Mouse (Mus musculus): ENCODE measurements at regions not wholly inside any gene's neighbourhood (a gene's known extent, or its start where the extent isn't known, plus 50 kb on each side); places are given as distances from the start of the nearest gene placed in this dataset.

- intact Hi-C loops (cut with DNase I), result no loop called here
- no peak for DNase-seq (ENCODE audit: extremely low spot score in 1 of 2, low spot score in 2 of 2)
- no peak for TF ChIP-seq CTCF (IDR thresholded peaks at IDR 0.05)
- H3K27ac ChIP-seq, result no peak overlapping the region
- H3K4me3 ChIP-seq, result no peak overlapping the region
Observed at GRCm38 (mm10) chr3:19425322-19425721, 203.2 kb downstream of the 1700064H15Rik start.

- DNase-seq (ENCODE audit: extremely low spot score in 1 of 2, low spot score in 2 of 2), result no peak
- Histone ChIP-seq H3K27ac (no peak overlapping the region), H3K4me3 (no peak overlapping the region)
- TF ChIP-seq CTCF (IDR thresholded peaks at IDR 0.05), result no peak
- intact Hi-C loops (cut with DNase I), result no loop called here
Observed at GRCm38 (mm10) chr3:19424384-19424783, 204.1 kb downstream of the 1700064H15Rik start.

DNA sequence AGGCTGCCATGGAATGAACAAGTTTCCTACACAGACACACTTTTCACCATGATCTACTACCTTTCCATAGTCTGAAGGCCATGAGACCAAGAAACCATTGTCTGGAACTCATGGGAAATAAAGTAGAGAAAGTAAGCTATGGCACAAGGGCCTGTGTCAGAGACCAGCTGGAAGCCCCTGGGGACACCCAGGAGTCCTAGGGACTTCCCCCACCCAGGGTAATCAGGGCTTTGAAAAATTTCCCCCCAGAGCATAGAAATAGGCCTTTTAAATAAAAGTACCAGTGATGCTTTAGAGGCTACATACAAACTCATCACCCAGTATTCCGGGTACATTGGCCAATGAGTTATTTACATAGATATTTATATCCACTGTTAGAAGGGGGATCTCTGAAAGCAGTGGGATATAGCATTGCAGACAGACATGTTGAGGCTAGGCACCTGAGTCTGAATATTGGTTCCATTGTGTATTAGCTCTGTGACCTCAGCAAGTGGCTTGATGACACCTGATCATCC lies 207.0 kb downstream of the 1700064H15Rik start:
- intact Hi-C loops (cut with DNase I), result no loop called here
- no peak for TF ChIP-seq CTCF (IDR thresholded peaks at IDR 0.05)

GRCm38 (mm10) chr3:19420912-19421311 lies 207.6 kb downstream of the 1700064H15Rik start:
- H3K27ac ChIP-seq, result no peak overlapping the region
- TF ChIP-seq CTCF (IDR thresholded peaks at IDR 0.05), result no peak
- intact Hi-C loops (cut with DNase I), result no loop called here
- no peak for DNase-seq (ENCODE audit: extremely low spot score in 1 of 2, low spot score in 2 of 2)
- no peak overlapping the region for H3K4me3 ChIP-seq

More for the DNA sequence above, 207.0 kb downstream of the 1700064H15Rik start:
- no peak overlapping the region for H3K27ac ChIP-seq
- no peak for DNase-seq (ENCODE audit: extremely low spot score in 1 of 2, low spot score in 2 of 2)
- no peak overlapping the region for H3K4me3 ChIP-seq

DNA sequence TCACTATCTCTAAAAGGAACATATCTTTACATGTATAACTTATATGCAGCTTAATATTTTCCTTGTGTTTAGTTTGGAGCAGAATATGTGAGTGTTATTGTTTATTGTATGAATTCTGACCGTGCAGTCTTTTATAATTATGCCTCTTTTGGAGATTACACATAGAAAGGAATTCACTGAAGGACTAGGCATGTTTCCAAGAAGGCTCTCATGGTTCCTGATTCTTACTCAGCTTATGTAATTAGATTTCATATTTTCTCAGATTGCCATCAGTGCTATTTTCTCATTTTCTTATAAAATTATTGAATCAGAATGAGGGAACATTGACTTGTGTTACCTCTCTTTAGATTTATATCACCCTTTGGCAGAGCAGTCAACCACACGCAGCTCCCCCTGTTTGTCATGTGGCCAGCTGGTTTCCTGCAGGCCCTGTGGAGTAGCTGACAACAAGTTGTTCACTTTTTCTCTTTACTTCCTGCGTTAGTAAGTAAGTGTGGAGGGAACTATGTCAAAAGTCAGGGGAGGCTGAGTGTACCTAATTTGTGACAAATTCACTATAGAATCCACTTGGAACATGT lies 217.4 kb downstream of the 1700064H15Rik start:
- DNase-seq (ENCODE audit: extremely low spot score in 1 of 2, low spot score in 2 of 2), result no peak
- TF ChIP-seq CTCF (IDR thresholded peaks at IDR 0.05), result no peak
- H3K27ac ChIP-seq, result no peak overlapping the region
- intact Hi-C loops (cut with DNase I), result no loop called here
- no peak overlapping the region for H3K4me3 ChIP-seq

DNA sequence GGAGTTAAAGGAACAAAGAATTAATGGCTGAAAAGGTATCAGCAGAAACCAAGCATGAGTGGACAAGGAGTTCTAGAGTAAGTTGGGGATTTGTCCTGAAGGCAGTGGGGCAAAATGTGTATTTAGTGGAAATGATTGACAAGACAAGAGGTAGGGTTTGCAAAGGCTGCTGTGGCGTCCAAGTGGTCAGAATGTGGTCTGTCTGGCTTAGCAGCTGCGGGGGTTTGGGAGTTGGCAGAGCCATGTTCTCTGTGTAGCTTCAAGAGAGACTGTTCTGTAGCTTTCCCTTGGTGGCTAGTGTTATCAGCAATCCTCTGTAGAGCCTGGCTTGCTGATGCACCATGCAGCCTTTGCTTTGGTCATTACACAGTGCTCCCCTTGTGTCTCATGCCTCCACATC lies 220.2 kb downstream of the 1700064H15Rik start:
- no peak for TF ChIP-seq CTCF (IDR thresholded peaks at IDR 0.05)
- intact Hi-C loops (cut with DNase I), result loop anchor here (5.0 kb wide), 1 partner anchor 101 kb away; no protein-coding TSS in a partner anchor
- Histone ChIP-seq H3K27ac (no peak overlapping the region), H3K4me3 (no peak overlapping the region)
- no peak for DNase-seq (ENCODE audit: extremely low spot score in 1 of 2, low spot score in 2 of 2)

GRCm38 (mm10) chr3:19407591-19408090 lies 220.8 kb downstream of the 1700064H15Rik start:
- DNase-seq (ENCODE audit: extremely low spot score in 1 of 2, low spot score in 2 of 2), result no peak
- no peak for TF ChIP-seq CTCF (IDR thresholded peaks at IDR 0.05)
- intact Hi-C loops (cut with DNase I), result loop anchor here (5.0 kb wide), 1 partner anchor 100 kb away; no protein-coding TSS in a partner anchor
- Histone ChIP-seq H3K27ac (no peak overlapping the region), H3K4me3 (no peak overlapping the region)

GRCm38 (mm10) chr3:19406351-19407151 lies 221.9 kb downstream of the 1700064H15Rik start:
- Histone ChIP-seq H3K4me3 (peak overlapping the region; percentile 27; the same call in 1 of the 2 replicates), H3K27ac (no peak overlapping the region)
- no peak for TF ChIP-seq CTCF (IDR thresholded peaks at IDR 0.05)
- DNase-seq (ENCODE audit: extremely low spot score in 1 of 2, low spot score in 2 of 2), result peak; percentile 15 to 24
- intact Hi-C loops (cut with DNase I), result loop anchor here (5.0 kb wide), 1 partner anchor 99 kb away; no protein-coding TSS in a partner anchor

- no peak overlapping the region for H3K4me3 ChIP-seq
- no peak for DNase-seq (ENCODE audit: extremely low spot score in 1 of 2, low spot score in 2 of 2)
- intact Hi-C loops (cut with DNase I), result no loop called here
- H3K27ac ChIP-seq, result no peak overlapping the region
- TF ChIP-seq CTCF (IDR thresholded peaks at IDR 0.05), result no peak
Observed at GRCm38 (mm10) chr3:19385675-19386074, 242.8 kb downstream of the 1700064H15Rik start.

- Histone ChIP-seq H3K4me3 (no peak overlapping the region), H3K27ac (no peak overlapping the region)
- DNase-seq (ENCODE audit: extremely low spot score in 1 of 2, low spot score in 2 of 2), result no peak
- intact Hi-C loops (cut with DNase I), result no loop called here
- TF ChIP-seq CTCF (IDR thresholded peaks at IDR 0.05), result no peak
Observed at GRCm38 (mm10) chr3:19368998-19369397, 259.5 kb downstream of the 1700064H15Rik start.

DNA sequence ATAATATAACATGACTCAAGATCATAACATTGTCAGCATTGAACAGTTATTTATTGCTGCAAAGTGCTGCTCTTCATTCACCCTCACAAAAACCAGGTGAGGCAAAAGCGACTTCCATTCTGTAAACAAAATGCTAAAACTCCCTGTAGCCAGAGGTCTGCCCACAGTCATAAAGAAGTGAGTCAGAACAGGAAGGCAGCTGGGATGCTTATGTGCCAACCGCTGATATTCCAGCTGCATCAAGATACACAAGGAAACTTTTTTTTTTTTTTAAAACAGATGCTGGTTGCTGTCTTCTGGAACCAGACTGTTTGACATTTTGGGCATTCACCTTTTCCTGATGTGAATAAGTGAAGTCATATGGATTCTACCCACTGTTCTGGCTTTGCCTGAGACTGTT lies 260.7 kb downstream of the 1700064H15Rik start:
- intact Hi-C loops (cut with DNase I), result no loop called here
- Histone ChIP-seq H3K4me3 (no peak overlapping the region), H3K27ac (no peak overlapping the region)
- no peak for DNase-seq (ENCODE audit: extremely low spot score in 1 of 2, low spot score in 2 of 2)
- no peak for TF ChIP-seq CTCF (IDR thresholded peaks at IDR 0.05)

Data from left cerebral cortex, adult 2 months (tissue).